In genomic region chr6:147105529-147105928, GRCm38 (mm10) we compare ENCODE assay signal across 31 mouse cellular contexts. TPM values are rescaled to one million over a fixed set of nuclear protein-coding genes. Genes with fewer than 3 reads are reported as not detected.
A peak's percentile ranks its signal among the peaks of the same experiment; 100 is the strongest.
DNase-seq lines count a peak whose midpoint lies in the region; ATAC-seq lines count a peak whose summit lies in the region.
"Had no signal": no experiment of that assay in that cellular context is flagged by ENCODE, and none has a peak within 500 bp of the region (broad histone marks: within the 10 kb centered on the region; RNA-seq: fewer than 3 reads in every experiment).

No protein-coding gene starts in this region.

- H3K9ac ChIP-seq in forebrain, embryonic 13.5 days: no peak overlapping the region
- no peak overlapping the region for H3K9ac ChIP-seq in liver, embryonic 11.5 days (ENCODE audit: low read depth, low read length)
- H3K9ac ChIP-seq in midbrain, embryonic 15.5 days: no peak overlapping the region
- H3K9ac ChIP-seq in midbrain, embryonic 16.5 days (ENCODE audit: low read depth, low read length): no peak overlapping the region
- H3K9ac ChIP-seq: embryonic facial prominence, embryonic 13.5 days; hindbrain, embryonic 13.5 days had no signal

- no peak overlapping the region for H3K4me3 ChIP-seq in forebrain, embryonic 13.5 days
- no peak overlapping the region for H3K4me3 ChIP-seq in forebrain, embryonic 10.5 days
- H3K4me3 ChIP-seq in liver, embryonic 11.5 days (ENCODE audit: low read depth, low read length): no peak overlapping the region
- H3K4me3 ChIP-seq in midbrain, embryonic 15.5 days: no peak overlapping the region
- no peak overlapping the region for H3K4me3 ChIP-seq in midbrain, embryonic 16.5 days (ENCODE audit: low read depth, low read length)
- H3K4me3 ChIP-seq: embryonic facial prominence, embryonic 10.5 days; embryonic facial prominence, embryonic 13.5 days; erythroblast, embryonic 14.5 days; heart, adult 2 months; hindbrain, embryonic 13.5 days had no signal

- no peaks in the 10 kb centered on the region for H3K9me3 ChIP-seq in forebrain, embryonic 13.5 days (replicated peaks)
- H3K9me3 ChIP-seq in forebrain, embryonic 10.5 days: no peaks in the 10 kb centered on the region
- H3K9me3 ChIP-seq in liver, embryonic 11.5 days (ENCODE audit: control insufficient read depth, low read length): no peaks in the 10 kb centered on the region
- no peaks in the 10 kb centered on the region for H3K9me3 ChIP-seq in midbrain, embryonic 15.5 days
- no peaks in the 10 kb centered on the region for H3K9me3 ChIP-seq in midbrain, embryonic 16.5 days (replicated peaks; ENCODE audit: control insufficient read depth, low read length, poor library complexity, severe bottlenecking)
- H3K9me3 ChIP-seq: embryonic facial prominence, embryonic 10.5 days; embryonic facial prominence, embryonic 13.5 days; G1E; hindbrain, embryonic 13.5 days had no signal

- no peak overlapping the region for H3K4me2 ChIP-seq in forebrain, embryonic 13.5 days
- H3K4me2 ChIP-seq in liver, embryonic 11.5 days: no peak overlapping the region
- H3K4me2 ChIP-seq in midbrain, embryonic 15.5 days: no peak overlapping the region
- no peak overlapping the region for H3K4me2 ChIP-seq in midbrain, embryonic 16.5 days (ENCODE audit: low read length)
- H3K4me2 ChIP-seq: embryonic facial prominence, embryonic 13.5 days; heart, embryonic 11.5 days; hindbrain, embryonic 13.5 days had no signal

- 96% methylated on average over 1 of the region's 1 CpGs for WGBS in forebrain, embryonic 13.5 days
- 89% methylated on average over 1 of the region's 1 CpGs for WGBS in forebrain, embryonic 10.5 days
- WGBS in liver, embryonic 11.5 days: 96% methylated on average over 1 of the region's 1 CpGs
- 98% methylated on average over 1 of the region's 1 CpGs for WGBS in midbrain, embryonic 15.5 days
- 100% methylated on average over 1 of the region's 1 CpGs for WGBS in midbrain, embryonic 16.5 days

- H3K27ac ChIP-seq in forebrain, embryonic 13.5 days: no peak overlapping the region
- no peak overlapping the region for H3K27ac ChIP-seq in forebrain, embryonic 10.5 days
- H3K27ac ChIP-seq in liver, embryonic 11.5 days (ENCODE audit: low read depth, low read length): no peak overlapping the region
- H3K27ac ChIP-seq in midbrain, embryonic 15.5 days: no peak overlapping the region
- no peak overlapping the region for H3K27ac ChIP-seq in midbrain, embryonic 16.5 days (ENCODE audit: low read length)
- H3K27ac ChIP-seq: embryonic facial prominence, embryonic 10.5 days; embryonic facial prominence, embryonic 13.5 days; heart, adult 2 months; hindbrain, embryonic 13.5 days had no signal

- H3K4me1 ChIP-seq in forebrain, embryonic 13.5 days: no peaks in the 10 kb centered on the region
- H3K4me1 ChIP-seq in forebrain, embryonic 10.5 days: no peaks in the 10 kb centered on the region
- no peaks in the 10 kb centered on the region for H3K4me1 ChIP-seq in liver, embryonic 11.5 days (replicated peaks; ENCODE audit: control insufficient read depth, insufficient read depth, low read length)
- no peaks in the 10 kb centered on the region for H3K4me1 ChIP-seq in midbrain, embryonic 15.5 days
- H3K4me1 ChIP-seq in midbrain, embryonic 16.5 days (ENCODE audit: control insufficient read depth, insufficient read depth, low read length): no peaks in the 10 kb centered on the region
- H3K4me1 ChIP-seq: embryonic facial prominence, embryonic 10.5 days; embryonic facial prominence, embryonic 13.5 days; hindbrain, embryonic 13.5 days had no signal

- no peak for DNase-seq in forebrain, embryonic 10.5 days (ENCODE audit: extremely low spot score, low spot score)
- no peak for DNase-seq in liver, embryonic 11.5 days (ENCODE audit: low spot score)
- DNase-seq in liver (no peak), ZHBTc4 (ENCODE audit: low read depth, low spot score) (peak; percentile 73)
- DNase-seq in heart, adult 8-10 months (ENCODE audit: low spot score): no peak
- DNase-seq: adrenal gland, adult 8-10 months; adrenal gland, postnatal 25 days; cerebellum, adult 11-12 months; cerebellum, adult 8-10 months; cerebellum, postnatal 10 days; cerebellum, postnatal 36 days; embryo, embryonic 11 days; gastrocnemius, postnatal 10 days; gastrocnemius, postnatal 36 days; heart, adult 2 months had no signal

- no peaks in the 10 kb centered on the region for H3K27me3 ChIP-seq in forebrain, embryonic 13.5 days
- H3K27me3 ChIP-seq in forebrain, embryonic 10.5 days (ENCODE audit: poor library complexity, severe bottlenecking): no peaks in the 10 kb centered on the region
- H3K27me3 ChIP-seq in liver, embryonic 11.5 days (replicated peaks; ENCODE audit: control insufficient read depth, insufficient read depth, low read length): no peaks in the 10 kb centered on the region
- no peaks in the 10 kb centered on the region for H3K27me3 ChIP-seq in midbrain, embryonic 15.5 days (replicated peaks)
- H3K27me3 ChIP-seq in midbrain, embryonic 16.5 days (ENCODE audit: control insufficient read depth, insufficient read depth, low read depth, low read length): no peaks in the 10 kb centered on the region
- H3K27me3 ChIP-seq: embryonic facial prominence, embryonic 13.5 days; hindbrain, embryonic 13.5 days; Patski had no signal

- peaks cover 52% of the 10 kb centered on the region for H3K36me3 ChIP-seq in forebrain, embryonic 13.5 days (ENCODE audit: poor library complexity, severe bottlenecking)
- peaks cover 78% of the 10 kb centered on the region for H3K36me3 ChIP-seq in forebrain, embryonic 10.5 days (replicated peaks)
- peaks cover 13% of the 10 kb centered on the region for H3K36me3 ChIP-seq in liver, embryonic 11.5 days (ENCODE audit: control insufficient read depth, insufficient read depth, low read length)
- peaks cover 19% of the 10 kb centered on the region; the same call in 1 of the 2 replicates for H3K36me3 ChIP-seq in midbrain, embryonic 15.5 days (replicated peaks)
- H3K36me3 ChIP-seq in midbrain, embryonic 16.5 days (ENCODE audit: control insufficient read depth, insufficient read depth, low read length): peaks cover 39% of the 10 kb centered on the region

- peak; percentile 67; the same call in 1 of the 2 replicates for ATAC-seq in forebrain, embryonic 13.5 days
- peak; percentile 9; the same call in 1 of the 2 replicates for ATAC-seq in liver, embryonic 11.5 days (replicated peaks; ENCODE audit: low FRiP score)
- ATAC-seq in midbrain, embryonic 15.5 days (replicated peaks): 0 out of 2 replicates have a peak, but pooled peaks have one; percentile 35
- no peak for ATAC-seq in midbrain, embryonic 16.5 days
- ATAC-seq: activated CD4-positive, CD25-positive, alpha-beta regulatory T cell, adult 4 months; forebrain, embryonic 16.5 days; hindbrain, embryonic 16.5 days; Patski had no signal

RNA-seq across cellular contexts. Expression of gene Klhl42, which starts 14.3 kb away (rescaled TPM):
- 3.9 and 4.0 TPM in 2 replicates for polyA plus RNA-seq in forebrain, embryonic 13.5 days (2015; fragmentation: Nextera tagmentation; extraction: Ambion mirVana)
- polyA plus RNA-seq in forebrain, embryonic 10.5 days (2016; fragmentation: Nextera tagmentation; extraction: Ambion mirVana): 4.7 and 5.1 TPM in 2 replicates
- polyA plus RNA-seq in liver, embryonic 11.5 days (2014; fragmentation: Nextera tagmentation; extraction: Ambion mirVana): 6.8 and 7.6 TPM in 2 replicates
- 7.5 and 7.6 TPM in 2 replicates for polyA plus RNA-seq in midbrain, embryonic 15.5 days (2015; fragmentation: Nextera tagmentation; extraction: Ambion mirVana)
- 7.2 and 7.7 TPM in 2 replicates for polyA plus RNA-seq in midbrain, embryonic 16.5 days (2015; fragmentation: Nextera tagmentation; extraction: Ambion mirVana)
- 1 to 10 TPM; 4.4 to 5.1 (median 4.9) TPM for total RNA-seq in heart, adult 8-10 months (2022)

RNA-seq across cellular contexts. Expression of gene Mansc4, which starts 18.7 kb away (rescaled TPM):
- polyA plus RNA-seq in forebrain, embryonic 13.5 days (2015; fragmentation: Nextera tagmentation; extraction: Ambion mirVana): 0.49 and 0.58 TPM in 2 replicates
- polyA plus RNA-seq in forebrain, embryonic 10.5 days (2016; fragmentation: Nextera tagmentation; extraction: Ambion mirVana): 1.1 and 1.5 TPM in 2 replicates
- 0.40 and 0.65 TPM in 2 replicates for polyA plus RNA-seq in liver, embryonic 11.5 days (2014; fragmentation: Nextera tagmentation; extraction: Ambion mirVana)
- polyA plus RNA-seq in midbrain, embryonic 15.5 days (2015; fragmentation: Nextera tagmentation; extraction: Ambion mirVana): 0.89 and 1.0 TPM in 2 replicates
- 0.56 and 0.75 TPM in 2 replicates for polyA plus RNA-seq in midbrain, embryonic 16.5 days (2015; fragmentation: Nextera tagmentation; extraction: Ambion mirVana)
- total RNA-seq in heart, adult 8-10 months (2022): not detected
- total RNA-seq: adrenal gland, postnatal 25 days; G1E; gastrocnemius, postnatal 10 days; gastrocnemius, postnatal 36 days; granulocyte monocyte progenitor cell, adult 5-6 weeks; heart, adult 2 months; heart, postnatal 25 days; hematopoietic stem cell, adult 5-6 weeks had no signal
- polyA plus RNA-seq: erythroblast, embryonic 14.5 days; G1E; heart, adult 2 months had no signal
